Mouse (Mus musculus) 416B (cell line): ENCODE results near the gene Slc24a4.

Experiments
- DNase-seq: peaks from one replicate; pipeline ENCODE4 v3.0.0; 2011; ENCODE audit warnings: low read depth

Gene Slc24a4

DNA sequence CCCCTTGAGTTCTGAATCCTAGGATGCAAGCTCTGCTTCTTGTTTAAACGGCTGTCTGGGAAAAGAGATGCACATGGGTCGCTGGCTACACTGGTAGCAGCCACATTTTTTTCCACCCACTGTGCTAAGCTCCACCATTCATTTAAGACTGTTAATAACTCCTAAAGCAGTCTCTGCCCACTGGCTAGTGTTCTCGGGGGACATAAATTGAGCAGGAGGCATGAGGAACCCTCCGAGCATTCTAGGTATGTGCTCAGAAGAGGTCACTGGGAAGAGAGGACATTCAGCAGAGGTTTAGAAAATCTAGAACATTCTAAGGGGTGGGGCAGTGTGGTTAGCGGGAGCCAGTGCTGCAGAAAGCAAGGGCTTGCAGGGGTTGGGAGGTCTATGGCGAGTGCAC is 156.8 kb downstream of the Slc24a4 start:
- no peak for DNase-seq

DNA sequence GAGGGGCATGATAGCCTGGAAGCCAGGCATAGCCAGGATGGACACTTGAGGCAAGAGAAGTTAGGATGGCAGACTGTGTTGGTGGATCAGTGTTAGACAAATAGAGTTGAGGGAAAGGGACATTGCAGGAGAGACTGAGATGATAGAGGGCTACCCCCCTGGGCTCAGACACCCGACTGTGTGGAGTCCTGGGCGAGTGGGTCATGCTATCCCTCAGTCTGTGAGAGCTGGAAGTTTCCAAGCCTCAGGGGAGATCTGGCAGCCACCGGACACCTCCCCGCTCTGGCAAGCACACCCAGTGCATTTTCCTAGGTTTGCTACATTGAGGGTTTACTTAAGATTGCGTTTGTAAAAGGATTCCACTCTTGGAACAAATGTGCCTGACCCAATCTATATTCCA is 157.2 kb downstream of the Slc24a4 start:
- DNase-seq: no peak

DNA sequence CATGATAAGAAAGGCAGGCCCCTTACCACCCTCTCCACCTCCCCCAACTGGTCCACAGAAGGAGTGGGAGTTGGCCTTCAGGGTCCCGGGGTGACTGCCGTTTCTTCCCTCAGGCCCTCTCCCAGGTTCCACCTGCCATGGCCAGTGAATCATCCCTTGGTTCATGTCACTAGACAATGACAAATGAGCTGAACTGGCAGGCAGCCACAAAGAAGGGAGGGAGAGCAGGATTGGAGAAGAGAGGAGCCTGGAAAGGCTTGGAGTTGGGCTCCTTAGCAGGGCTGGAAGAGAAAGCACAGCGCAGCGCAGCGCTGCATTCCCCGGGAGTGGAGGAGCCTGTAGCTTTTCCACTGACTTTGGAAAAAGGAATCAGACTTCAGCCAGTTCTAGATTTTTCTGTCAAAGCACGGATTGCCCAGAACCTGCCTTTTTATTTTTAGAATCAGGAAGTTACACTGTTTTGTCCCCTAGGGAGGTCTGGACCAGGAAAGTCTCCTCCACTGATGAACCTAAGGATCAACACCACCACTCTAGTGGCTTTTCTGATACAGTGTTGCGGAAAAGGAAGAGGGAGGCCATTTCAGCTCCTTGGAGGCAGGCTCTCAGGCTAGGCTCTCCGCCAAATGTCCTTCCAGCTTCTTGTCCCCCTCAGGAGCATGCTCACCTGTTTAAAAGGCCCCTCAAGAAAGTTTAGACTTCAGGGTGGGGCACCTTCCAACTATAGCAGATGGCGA is 158.3 kb downstream of the Slc24a4 start:
- no peak for DNase-seq

- DNase-seq: peak; percentile 66
These were observed 159.5 kb downstream of the Slc24a4 start for GRCm38 (mm10) chr12:102287904-102288602.

GRCm38 (mm10) chr12:102288846-102289245 is 160.3 kb downstream of the Slc24a4 start:
- DNase-seq: no peak

DNA sequence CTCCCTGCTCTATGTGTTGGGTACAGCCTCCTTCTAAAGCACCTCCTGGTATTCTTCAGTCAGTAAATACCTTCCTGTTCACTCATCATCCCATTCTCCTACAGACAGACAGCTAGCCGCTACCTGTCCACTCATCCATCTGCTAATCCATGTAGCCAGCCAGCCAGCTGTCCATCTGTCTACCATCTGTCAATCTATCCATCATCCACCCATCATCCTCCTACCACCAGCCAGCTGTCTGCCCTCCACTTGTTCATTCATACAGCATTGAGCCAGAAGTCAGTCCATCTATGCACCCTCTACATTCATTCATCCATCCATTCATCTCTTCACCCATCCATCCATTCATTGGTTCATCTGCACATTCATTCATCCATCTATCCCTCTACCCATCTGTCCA is 161.0 kb downstream of the Slc24a4 start:
- no peak for DNase-seq

GRCm38 (mm10) chr12:102290662-102291061 is 162.1 kb downstream of the Slc24a4 start:
- DNase-seq: no peak

DNA sequence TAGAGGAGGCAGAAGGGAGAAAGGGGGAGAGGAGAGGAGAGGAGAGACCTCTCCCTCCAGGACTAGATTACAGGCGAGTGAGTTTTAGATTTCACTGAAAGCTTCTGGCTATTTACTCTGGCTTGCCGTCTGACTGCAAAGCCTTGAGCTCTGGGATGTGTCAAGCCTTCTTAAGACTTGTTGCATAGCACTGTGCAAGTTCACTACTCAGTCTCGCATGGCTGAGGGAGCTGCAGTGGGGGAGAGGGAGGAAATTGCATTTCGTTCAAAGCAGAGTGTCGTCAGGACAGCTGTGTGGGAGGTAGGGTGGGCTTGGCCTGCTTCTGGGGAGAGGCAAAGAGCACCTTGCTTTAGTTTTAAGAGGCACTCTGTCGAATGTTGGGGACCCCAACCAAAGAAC is 163.2 kb downstream of the Slc24a4 start:
- no peak for DNase-seq

DNA sequence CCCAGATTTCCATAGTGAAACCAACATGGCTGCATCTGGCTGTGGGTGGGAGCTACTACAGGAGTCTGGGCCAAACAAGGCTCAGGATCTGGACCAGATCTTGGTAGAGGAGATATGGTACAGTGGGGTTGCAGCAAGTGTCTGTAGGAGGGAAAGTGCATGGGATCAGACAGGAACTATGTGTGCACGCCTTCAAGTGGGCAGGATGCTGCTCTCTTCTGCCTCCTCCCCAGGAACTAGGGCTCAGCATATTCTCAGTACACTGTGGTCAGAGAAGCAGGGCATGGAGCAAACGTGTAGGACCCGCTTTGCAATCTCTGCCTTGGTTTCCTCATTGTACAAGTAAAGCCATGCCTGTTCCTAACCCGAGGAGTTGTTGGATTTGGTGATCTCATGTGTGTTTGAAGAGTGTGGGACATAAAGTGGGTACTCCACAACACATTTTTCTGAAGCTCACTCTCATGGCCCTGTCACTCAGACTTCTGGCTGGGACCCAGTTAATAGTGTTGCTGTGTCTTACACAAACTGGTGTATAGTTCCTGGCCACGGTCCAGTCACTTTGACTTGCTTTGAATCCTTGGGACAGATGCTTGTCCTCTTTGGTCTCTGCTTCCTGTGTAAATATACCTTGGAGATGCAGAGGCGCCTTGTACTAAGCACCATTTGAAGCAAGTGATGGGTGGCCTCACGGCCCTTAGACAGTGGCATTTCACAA is 164.1 kb downstream of the Slc24a4 start:
- no peak for DNase-seq

- no peak for DNase-seq
These were observed 166.1 kb downstream of the Slc24a4 start for GRCm38 (mm10) chr12:102294634-102295033.

- DNase-seq: peak; percentile 97
These were observed 166.7 kb downstream of the Slc24a4 start for GRCm38 (mm10) chr12:102295230-102295629.

DNA sequence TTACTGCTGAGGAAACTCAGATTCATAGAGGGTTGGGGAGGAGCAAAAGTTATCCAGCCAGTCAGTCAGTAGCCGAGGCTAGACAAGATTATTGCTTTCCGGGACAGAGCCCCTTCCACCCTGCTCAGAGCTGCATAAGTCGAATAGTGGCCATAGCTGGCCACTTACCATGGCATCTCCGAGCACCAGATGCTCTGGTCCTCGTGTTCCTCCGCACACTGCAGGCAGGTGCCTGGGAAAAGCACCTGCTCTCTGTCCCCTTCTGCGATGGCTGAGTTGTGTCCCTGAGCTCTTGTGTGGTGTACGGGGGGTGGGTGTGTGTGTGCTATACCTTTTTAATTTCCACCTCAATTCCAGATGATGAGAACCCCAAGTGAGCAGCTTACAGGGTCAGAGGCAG is 167.1 kb downstream of the Slc24a4 start:
- no peak for DNase-seq

DNA sequence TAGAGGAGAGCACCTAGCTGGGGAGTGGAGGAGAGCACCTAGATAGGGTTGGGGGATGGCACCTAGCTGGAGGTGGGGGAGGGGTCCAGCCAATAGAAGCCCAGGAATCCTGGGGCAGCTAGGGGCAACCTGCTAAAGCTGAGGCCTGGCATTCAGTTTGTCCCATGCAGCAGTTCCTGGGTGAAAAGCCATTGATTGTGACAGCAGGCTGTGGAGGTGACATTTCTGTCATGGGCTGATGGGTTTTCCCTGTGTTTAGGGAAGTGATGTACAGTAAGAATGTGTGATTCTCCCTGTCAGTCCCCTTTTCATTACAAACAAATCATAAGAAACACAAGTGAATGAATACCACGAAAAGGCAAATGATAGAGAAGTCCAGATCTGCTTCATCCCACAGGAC is 167.8 kb downstream of the Slc24a4 start:
- no peak for DNase-seq

DNA sequence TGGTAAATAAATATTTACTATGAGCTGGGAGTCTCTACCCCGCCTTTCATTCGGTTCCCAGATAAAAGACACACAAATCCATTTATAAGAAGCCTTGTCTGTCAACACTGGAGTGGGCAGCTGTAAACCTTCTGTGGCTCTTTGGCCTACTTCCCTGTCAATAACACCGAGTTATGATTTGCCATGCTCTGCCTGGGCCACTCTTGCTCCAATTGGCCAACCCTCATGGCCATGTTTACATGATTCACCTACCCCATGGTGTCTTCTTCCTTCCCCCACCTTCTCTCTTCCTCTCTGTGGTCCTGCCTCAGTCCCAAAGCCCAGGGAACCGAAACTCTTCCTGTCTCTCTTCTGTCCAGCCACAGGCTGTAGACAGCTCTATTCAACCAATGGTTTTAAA is 168.4 kb downstream of the Slc24a4 start:
- DNase-seq: peak; percentile 54

DNA sequence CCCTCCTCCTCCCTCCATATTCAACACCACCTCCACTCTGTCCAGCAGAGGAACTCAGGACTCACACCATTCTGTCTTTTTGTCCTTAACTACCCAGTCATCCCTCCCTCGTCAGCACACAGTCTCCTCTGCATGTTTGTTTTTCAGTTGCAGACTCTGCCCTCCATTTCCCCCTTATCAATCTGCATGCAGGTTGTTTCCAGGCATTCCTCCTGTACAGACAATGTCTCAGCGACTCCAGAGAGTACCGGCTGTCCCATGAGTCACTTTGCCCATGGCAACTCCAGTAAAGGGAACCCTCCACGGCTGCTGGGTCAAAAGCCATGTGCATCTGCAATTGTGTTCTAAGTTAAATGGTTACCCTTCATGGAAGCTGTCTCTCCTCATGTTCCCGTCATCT is 170.7 kb downstream of the Slc24a4 start:
- DNase-seq: peak; percentile 74

DNA sequence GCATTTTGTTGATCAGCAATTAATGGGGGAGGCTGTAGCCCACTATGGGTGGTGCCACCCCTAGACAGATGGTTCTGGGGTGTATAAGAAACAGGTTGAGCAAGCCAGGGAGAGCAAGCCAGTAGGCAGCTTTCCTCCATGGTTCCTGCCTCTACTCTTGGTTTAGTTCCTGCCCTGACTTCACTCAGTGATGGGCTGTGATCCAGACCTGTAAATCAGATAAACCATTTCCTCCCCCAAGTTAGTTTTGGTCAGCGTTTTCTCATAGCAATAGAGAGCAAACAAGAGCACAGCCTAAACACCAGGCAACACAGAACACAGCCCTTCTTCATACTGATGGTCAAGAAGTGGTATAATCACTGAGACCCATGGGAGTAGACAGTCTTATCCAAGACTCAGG is 173.1 kb downstream of the Slc24a4 start:
- DNase-seq: peak; percentile 74

DNA sequence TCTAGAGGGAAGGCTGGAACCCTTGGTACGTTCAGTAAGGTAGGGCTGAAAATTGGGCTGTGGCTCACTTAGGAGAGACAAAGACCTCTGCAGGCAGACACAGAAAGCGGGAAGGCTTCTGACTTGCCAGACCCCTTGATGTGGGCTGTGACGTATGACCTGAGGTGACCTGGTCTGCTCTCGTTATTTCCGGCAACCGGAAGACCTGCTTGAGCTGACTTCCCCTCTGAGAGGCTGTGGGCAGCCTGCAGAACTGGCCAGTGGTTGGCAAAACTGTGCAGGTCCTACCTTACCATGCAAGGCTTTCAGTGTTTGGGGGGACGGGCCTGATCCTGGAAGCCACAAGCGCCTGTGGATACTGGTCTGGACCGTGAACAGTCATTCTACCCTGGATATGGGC is 173.8 kb downstream of the Slc24a4 start:
- DNase-seq: peak; percentile 98

- DNase-seq: no peak
These were observed 174.4 kb downstream of the Slc24a4 start for GRCm38 (mm10) chr12:102302831-102303351.

DNA sequence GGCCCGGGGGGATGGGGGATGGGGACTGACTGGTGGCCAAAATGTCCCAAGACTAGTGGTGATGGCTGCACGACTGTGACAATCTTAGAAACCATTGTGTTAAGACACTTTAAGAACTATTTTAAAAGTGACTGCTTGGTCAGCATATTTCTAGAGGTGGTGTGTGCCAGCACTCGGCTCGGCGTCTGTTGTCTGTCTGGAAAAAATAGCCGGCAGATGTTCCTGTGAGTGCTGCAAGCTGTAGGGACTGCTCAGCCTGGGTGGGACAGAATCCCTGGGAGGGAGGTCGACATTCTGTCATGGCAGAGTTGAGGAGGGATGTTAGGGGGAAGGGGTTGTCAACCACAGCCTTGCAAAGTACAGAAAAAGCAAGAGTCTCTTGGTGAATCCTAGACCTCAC is 175.3 kb downstream of the Slc24a4 start:
- no peak for DNase-seq

DNA sequence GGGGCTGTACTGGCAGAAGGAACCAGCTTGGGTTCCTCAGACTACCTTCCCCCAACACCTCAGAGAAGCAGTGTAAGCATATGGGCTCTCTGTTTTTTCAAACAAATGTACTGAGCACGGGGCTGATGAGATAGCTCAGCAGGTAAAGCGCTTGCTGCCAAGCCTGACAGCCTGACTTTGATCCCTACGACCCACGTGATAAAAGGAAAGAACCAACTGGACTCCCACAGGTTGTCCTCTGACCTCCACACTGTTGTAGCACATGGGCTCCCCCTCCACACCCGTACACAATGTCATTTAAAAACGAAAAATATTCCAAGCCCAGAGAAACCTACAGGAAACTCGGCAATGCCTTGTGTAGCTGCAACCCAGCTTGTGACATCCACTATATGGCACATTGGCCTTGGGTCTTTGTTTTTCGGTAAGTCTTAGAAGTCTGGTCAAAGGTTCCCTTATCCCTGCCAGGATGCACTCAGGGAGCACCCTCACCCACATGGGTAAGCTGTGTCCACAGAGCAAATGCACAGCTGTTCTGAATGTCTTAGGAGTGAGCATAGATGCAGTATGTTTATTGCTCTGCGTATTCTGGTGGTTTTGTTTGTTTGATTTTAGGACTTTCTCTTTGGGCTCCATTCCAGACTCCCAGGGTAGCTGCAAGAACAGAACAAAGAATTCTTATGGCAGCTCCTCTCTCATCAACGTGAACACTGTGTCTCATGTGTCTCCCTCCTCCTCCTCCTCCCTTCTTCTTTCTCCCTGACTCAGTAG is 176.7 kb downstream of the Slc24a4 start:
- no peak for DNase-seq

DNA sequence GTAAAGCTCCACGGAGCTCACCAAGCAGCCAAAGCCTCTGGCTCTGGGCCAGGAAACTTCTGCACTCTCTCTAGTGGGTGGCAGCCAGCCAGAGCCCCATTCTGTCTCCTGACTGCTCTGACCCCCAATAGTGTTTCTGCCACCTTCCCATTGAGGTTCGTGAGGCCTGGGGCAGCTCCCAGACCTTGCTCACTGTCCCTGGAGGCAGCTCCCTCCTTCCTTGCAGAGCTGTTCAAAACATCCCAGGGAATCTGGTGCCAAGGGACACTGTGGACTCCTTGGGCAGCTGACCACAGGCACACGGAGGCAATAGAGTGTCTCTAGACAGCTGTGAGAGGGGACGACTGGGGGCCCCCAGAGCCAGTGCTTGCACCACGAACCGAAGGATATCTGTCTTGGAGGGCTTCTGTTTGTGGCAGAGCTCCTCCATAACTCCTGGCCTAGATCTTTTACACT is 179.5 kb downstream of the Slc24a4 start:
- no peak for DNase-seq

DNA sequence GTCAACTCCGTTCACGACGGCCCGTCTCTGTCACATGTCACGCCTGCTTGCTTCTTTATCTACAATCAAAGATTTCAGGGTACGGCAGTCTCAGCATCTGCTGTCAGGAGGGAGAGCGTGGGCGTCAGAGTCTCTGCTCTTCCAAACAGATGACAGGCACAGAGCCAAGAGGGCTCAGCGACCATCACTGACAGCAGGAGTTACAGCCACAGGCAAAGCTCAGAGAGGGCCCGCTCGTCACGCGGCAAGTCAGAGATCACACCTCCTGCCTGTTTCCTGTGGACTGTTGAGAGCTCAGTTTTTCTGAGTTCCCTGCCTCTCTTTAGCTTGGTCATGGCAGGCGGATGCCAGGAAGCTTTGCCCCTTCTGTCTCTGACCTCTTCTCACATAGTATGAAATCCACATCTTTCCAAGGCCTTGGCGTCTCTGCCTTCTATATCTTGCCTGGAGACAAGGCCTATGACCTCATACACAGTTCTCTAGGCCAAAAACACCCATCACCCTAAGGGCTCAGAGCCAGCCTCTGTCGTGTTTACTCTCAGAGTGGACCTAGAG is 180.0 kb downstream of the Slc24a4 start:
- DNase-seq: peak; percentile 58
